Mouse (Mus musculus) MEL (cell line): Measurements from ENCODE around the gene Ezh1.

ENCODE experiments used
- CTCF ChIP-seq, 3 experiments: IDR thresholded peaks in 2 of 3; conservative IDR thresholded peaks in 1 of 3; 2 replicates each; pipeline ENCODE4 v1.5.1; 2011 to 2012; ENCODE audit warnings: low read length in 3 of 3, low read depth in 2 of 3, mild to moderate bottlenecking in 2 of 3, improper control_type of control experiment in 1 of 3, inconsistent platforms in 1 of 3, mixed read lengths in 1 of 3, moderate library complexity in 1 of 3; ENCODE audit not compliant: control insufficient read depth in 1 of 3, insufficient read depth in 1 of 3, poor library complexity in 1 of 3, severe bottlenecking in 1 of 3
- POLR2A ChIP-seq, 2 experiments: IDR thresholded peaks; 2 replicates each; pipeline ENCODE4 v1.6.1; 2011 to 2012; ENCODE audit warnings: low read length in 2 of 2, mild to moderate bottlenecking in 2 of 2, control low read depth in 1 of 2, improper control_type of control experiment in 1 of 2, low read depth in 1 of 2, moderate library complexity in 1 of 2; ENCODE audit not compliant: control insufficient read depth in 1 of 2, insufficient read depth in 1 of 2, poor library complexity in 1 of 2
- TCF12 ChIP-seq: IDR thresholded peaks from 2 replicates; pipeline ENCODE4 v1.6.1; 2014; ENCODE audit warnings: low read depth, mild to moderate bottlenecking, inconsistent platforms, low read length, improper control_type of control experiment, moderate library complexity
- ZKSCAN1 ChIP-seq: IDR thresholded peaks from 2 replicates; pipeline ENCODE4 v1.6.1; 2012; ENCODE audit warnings: low read depth, mild to moderate bottlenecking, inconsistent platforms, low read length, improper control_type of control experiment, moderate library complexity

DNA sequence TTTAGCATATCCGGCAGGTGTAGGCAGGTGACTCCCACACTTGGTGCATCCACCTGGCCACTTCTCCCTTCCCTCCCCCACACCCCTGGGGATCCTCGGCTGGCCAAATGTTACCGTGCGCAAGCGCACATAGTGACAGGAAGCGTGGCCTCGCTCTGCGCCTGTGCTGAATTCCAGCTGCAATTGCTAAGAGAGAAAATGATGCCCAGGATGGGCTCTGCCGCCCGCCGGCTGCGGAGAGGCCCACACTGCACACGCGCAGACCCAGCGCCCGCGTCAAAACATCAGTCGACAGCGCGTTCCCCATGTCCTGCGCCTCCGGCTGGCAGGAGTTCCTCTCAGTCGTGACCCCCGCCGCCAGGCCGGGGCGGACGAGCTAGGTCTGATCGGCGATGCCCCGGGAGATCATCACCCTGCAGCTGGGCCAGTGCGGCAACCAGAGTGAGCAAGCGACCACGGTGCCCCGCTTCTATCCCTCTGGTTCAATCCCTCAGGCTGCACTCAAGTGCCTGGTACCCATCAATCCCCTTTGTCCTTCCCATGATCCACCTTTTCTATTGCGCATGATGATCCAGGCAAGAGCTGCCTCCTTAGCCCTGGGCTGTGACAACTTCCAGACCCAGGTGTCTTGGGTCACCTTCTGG is 70.4 kb downstream of the Ezh1 start, which contains the start of gene Tubg2:
- TF ChIP-seq POLR2A (IDR thresholded peaks at IDR 0.05; ENCODE audit: control insufficient read depth in 1 of 2, insufficient read depth in 1 of 2, low read depth in 1 of 2, low read length in 2 of 2, poor library complexity in 1 of 2) (no peak), CTCF (IDR thresholded peaks at IDR 0.05 in 2 of 3, conservative IDR thresholded peaks at IDR 0.05 in 1 of 3; ENCODE audit: control insufficient read depth in 1 of 3, insufficient read depth in 1 of 3, low read depth in 2 of 3, low read length in 3 of 3, poor library complexity in 1 of 3, severe bottlenecking in 1 of 3) (no peak), ZKSCAN1 (no peak), TCF12 (no peak)
